Mouse (Mus musculus): ENCODE data around the gene Nat8f4. TPM values are rescaled to one million over a fixed set of nuclear protein-coding genes. Genes with fewer than 3 reads are reported as not detected.

The Nat8f4 gene
- total RNA-seq, 4 experiments from 2014 or later: 0.13 TPM; not detected in 3

Other genes starting within 250 kb of the Nat8f4 start
- gene Nat8f7, start 191.7 kb downstream of the Nat8f4 start, total RNA-seq (2022): under 1 TPM in 1 of 4 experiments, not detected in 3; 0.18 TPM
- gene Nat8f3, start 139.1 kb downstream of the Nat8f4 start, total RNA-seq (2022): under 1 TPM in 2 of 4 experiments, not detected in 2; 0.18 to 0.24 TPM
- not detected for gene Nat8f6, start 83.9 kb downstream of the Nat8f4 start, total RNA-seq (2022)
- gene Nat8f5, start 83.9 kb downstream of the Nat8f4 start, total RNA-seq (2022): not detected
- not detected for gene Nat8, start 72.8 kb downstream of the Nat8f4 start, total RNA-seq (2022)
- under 1 TPM in 1 of 4 experiments, not detected in 3; 0.13 TPM for gene Nat8f2, start 35.7 kb downstream of the Nat8f4 start, total RNA-seq (2022)
- 10 to 100 TPM; 17.1 to 24.6 (median 20.0) TPM for gene Tprkb, start 7.0 kb upstream of the Nat8f4 start, total RNA-seq (2022)
- gene Nat8f1, start 10.8 kb upstream of the Nat8f4 start, total RNA-seq (2022): 1 to 10 TPM; 1.3 to 2.8 (median 1.9) TPM
- 10 to 100 TPM; 19.5 to 23.2 (median 22.1) TPM for gene Dusp11, start 56.8 kb upstream of the Nat8f4 start, total RNA-seq (2022)
- not detected for gene Figla, start 111.3 kb upstream of the Nat8f4 start, total RNA-seq (2022)
- gene Add2, start 123.8 kb upstream of the Nat8f4 start, total RNA-seq (2022): under 1 TPM in 3 of 4 experiments, not detected in 1; 0.02 to 0.16 (median 0.15) TPM